Mouse (Mus musculus): ENCODE measurements around the gene Pithd1. TPM values are rescaled to one million over a fixed set of nuclear protein-coding genes. Genes with fewer than 3 reads are reported as not detected.

Gene Pithd1
- polyA plus RNA-seq, 1 experiment from 2014 or later: 58.3 TPM

- Histone ChIP-seq H3K4me2 (replicated peaks) (no peak overlapping the region), H3K27me3 (no peaks in the 10 kb centered on the region), H3K9ac (replicated peaks) (no peak overlapping the region), H3K9me3 (no peaks in the 10 kb centered on the region), H3K4me1 (no peaks in the 10 kb centered on the region), H3K36me3 (peaks cover 54% of the 10 kb centered on the region), H3K27ac (replicated peaks) (no peak overlapping the region), H3K4me3 (no peak overlapping the region)
- 89% methylated on average over 9 of the region's 9 CpGs for WGBS
- no peak for ATAC-seq (ENCODE audit: low FRiP score, low read depth)
Measured at GRCm38 (mm10) chr4:135955886-135956285, 31.2 kb downstream of the Pithd1 start.

DNA sequence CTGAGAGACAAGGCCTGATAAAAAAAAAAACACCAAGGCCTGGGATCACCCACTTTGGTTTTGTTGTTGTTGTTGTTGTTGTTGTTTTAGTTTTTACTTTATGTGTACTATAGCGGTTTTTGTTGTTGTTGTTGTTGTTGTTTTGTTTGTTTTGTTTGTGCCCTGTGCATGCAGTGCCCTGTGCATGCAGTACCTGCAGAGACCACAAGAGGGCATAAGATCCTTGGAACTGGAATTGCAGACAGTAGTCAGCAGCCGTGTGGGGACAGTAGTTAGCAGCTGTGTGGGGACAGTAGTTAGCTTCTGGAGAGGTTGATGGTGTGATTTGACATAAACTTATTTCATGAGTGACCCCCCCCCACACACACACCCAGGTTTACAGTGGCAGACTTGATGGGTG is 32.8 kb downstream of the Pithd1 start:
- H3K4me1 ChIP-seq: no peaks in the 10 kb centered on the region
- no peak overlapping the region for H3K4me3 ChIP-seq
- no peak overlapping the region for H3K4me2 ChIP-seq (replicated peaks)
- ATAC-seq (ENCODE audit: low FRiP score, low read depth): 0 out of 2 replicates have a peak, but pooled peaks have one; percentile 56
- H3K27ac ChIP-seq (replicated peaks): no peak overlapping the region
- H3K27me3 ChIP-seq: no peaks in the 10 kb centered on the region
- no peaks in the 10 kb centered on the region for H3K9me3 ChIP-seq
- WGBS: 12% methylated on average over 2 of the region's 2 CpGs
- no peak overlapping the region for H3K9ac ChIP-seq (replicated peaks)
- H3K36me3 ChIP-seq: peaks cover 51% of the 10 kb centered on the region

DNA sequence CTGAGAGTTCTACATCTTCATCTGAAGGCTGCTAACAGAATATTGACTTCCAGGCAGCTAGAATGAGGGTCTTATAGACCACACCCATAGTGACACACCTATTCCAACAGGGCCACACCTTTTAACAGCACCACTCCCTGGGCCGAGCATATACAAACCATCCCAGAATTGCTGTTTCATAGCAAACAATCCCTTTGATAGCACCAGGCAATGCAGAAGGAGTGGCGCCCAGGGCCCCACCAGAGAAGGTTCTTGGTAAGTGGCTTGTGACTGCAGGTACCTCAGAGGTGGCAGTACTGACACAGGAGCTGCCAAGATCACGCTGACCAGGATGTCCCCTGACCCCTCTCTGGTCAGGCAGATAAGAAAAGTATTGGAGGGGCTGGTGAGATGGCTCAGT is 33.9 kb downstream of the Pithd1 start:
- Histone ChIP-seq H3K4me3 (no peak overlapping the region), H3K4me1 (no peaks in the 10 kb centered on the region)
- WGBS: 93% methylated on average over 3 of the region's 3 CpGs

GRCm38 (mm10) chr4:135951505-135951904 is 35.6 kb downstream of the Pithd1 start:
- no peak for ATAC-seq (ENCODE audit: low FRiP score, low read depth)
- no peak overlapping the region for H3K9ac ChIP-seq (replicated peaks)
- no peak overlapping the region for H3K4me2 ChIP-seq (replicated peaks)
- H3K27ac ChIP-seq (replicated peaks): no peak overlapping the region
- 95% methylated on average over 3 of the region's 3 CpGs for WGBS
- H3K27me3 ChIP-seq: no peaks in the 10 kb centered on the region
- no peak overlapping the region for H3K4me3 ChIP-seq
- H3K36me3 ChIP-seq: peaks cover 31% of the 10 kb centered on the region
- no peaks in the 10 kb centered on the region for H3K9me3 ChIP-seq
- H3K4me1 ChIP-seq: peaks cover 5% of the 10 kb centered on the region

More for the DNA sequence above, 33.9 kb downstream of the Pithd1 start:
- ATAC-seq (ENCODE audit: low FRiP score, low read depth): no peak
- no peak overlapping the region for H3K27ac ChIP-seq (replicated peaks)
- H3K36me3 ChIP-seq: peaks cover 40% of the 10 kb centered on the region
- no peak overlapping the region for H3K4me2 ChIP-seq (replicated peaks)
- no peak overlapping the region for H3K9ac ChIP-seq (replicated peaks)
- H3K27me3 ChIP-seq: no peaks in the 10 kb centered on the region
- H3K9me3 ChIP-seq: no peaks in the 10 kb centered on the region

DNA sequence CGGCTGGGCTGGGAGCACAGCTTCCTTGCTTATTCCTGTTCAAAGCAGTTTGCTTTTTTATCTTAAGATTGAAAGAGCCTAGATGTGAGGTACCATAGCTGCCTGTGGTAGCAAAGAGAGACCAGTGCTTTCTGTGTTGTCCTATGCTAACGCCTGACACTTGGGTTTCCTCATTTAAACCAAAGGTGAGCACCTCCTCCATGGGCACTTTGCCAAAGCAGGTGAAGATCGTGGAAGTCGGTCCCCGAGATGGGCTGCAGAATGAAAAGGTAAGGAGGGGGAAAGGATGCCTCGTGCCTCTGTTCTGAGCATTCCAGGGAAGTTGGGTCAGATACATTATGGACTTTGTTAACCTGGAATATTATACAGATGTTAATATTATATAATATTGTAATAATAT is 36.7 kb downstream of the Pithd1 start:
- Histone ChIP-seq H3K9ac (replicated peaks) (no peak overlapping the region), H3K9me3 (no peaks in the 10 kb centered on the region), H3K4me2 (replicated peaks) (no peak overlapping the region), H3K36me3 (peaks cover 22% of the 10 kb centered on the region), H3K4me3 (no peak overlapping the region), H3K27me3 (no peaks in the 10 kb centered on the region), H3K4me1 (peaks cover 11% of the 10 kb centered on the region), H3K27ac (replicated peaks) (no peak overlapping the region)
- 91% methylated on average over 6 of the region's 6 CpGs for WGBS
- ATAC-seq (ENCODE audit: low FRiP score, low read depth): no peak

- no peaks in the 10 kb centered on the region for H3K27me3 ChIP-seq
- peaks cover 11% of the 10 kb centered on the region for H3K4me1 ChIP-seq
- no peaks in the 10 kb centered on the region for H3K9me3 ChIP-seq
- no peak for ATAC-seq (ENCODE audit: low FRiP score, low read depth)
- no peak overlapping the region for H3K4me3 ChIP-seq
- H3K9ac ChIP-seq (replicated peaks): no peak overlapping the region
- peaks cover 22% of the 10 kb centered on the region for H3K36me3 ChIP-seq
- no peak overlapping the region for H3K4me2 ChIP-seq (replicated peaks)
- no peak overlapping the region for H3K27ac ChIP-seq (replicated peaks)
- 77% methylated on average over 6 of the region's 6 CpGs for WGBS
Measured at GRCm38 (mm10) chr4:135949911-135950310, 37.2 kb downstream of the Pithd1 start.

DNA sequence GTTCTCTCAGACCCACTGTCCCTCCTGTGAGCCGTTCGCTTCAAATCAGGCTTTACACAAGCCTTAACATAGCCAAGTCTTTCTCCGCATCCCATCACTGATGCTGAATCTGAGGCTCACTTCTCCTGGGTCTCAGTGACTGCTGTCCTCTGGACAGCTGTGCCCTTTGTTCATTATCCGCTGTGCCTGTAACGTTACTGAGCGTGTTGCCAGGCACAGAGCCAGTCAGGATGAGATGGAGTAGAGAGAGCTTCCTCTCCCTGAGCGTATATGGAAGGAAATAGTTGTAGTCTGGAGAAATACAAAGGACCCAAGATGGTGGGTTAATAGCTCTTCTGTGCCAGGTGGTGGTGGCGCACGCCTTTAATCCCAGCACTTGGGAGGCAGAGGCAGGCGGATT is 37.6 kb downstream of the Pithd1 start:
- Histone ChIP-seq H3K27ac (replicated peaks) (no peak overlapping the region), H3K36me3 (peaks cover 22% of the 10 kb centered on the region), H3K4me1 (peaks cover 11% of the 10 kb centered on the region), H3K4me2 (replicated peaks) (no peak overlapping the region), H3K9ac (replicated peaks) (no peak overlapping the region), H3K9me3 (no peaks in the 10 kb centered on the region), H3K27me3 (no peaks in the 10 kb centered on the region), H3K4me3 (no peak overlapping the region)
- ATAC-seq (ENCODE audit: low FRiP score, low read depth): no peak
- 90% methylated on average over 10 of the region's 10 CpGs for WGBS

DNA sequence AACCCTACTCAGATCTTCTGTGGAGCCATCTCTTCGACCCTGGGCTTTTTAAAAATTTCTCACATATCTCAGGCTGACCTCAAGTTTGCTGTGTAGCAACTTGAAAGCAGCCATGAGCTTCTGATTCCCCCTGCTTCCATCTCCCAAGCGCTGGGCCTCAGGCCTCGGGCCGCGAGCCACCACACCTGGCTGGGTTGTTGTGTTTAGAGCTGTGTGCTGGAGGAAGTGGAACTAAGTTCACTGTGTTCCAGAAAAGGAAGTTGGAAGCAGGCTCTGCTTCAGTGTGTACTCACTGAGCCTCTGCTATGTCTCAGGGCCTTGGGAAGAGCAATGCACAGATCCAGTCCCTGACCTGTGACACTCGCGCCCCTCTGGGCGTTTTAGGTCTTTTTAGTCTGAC is 38.9 kb downstream of the Pithd1 start:
- no peaks in the 10 kb centered on the region for H3K27me3 ChIP-seq
- H3K9me3 ChIP-seq: no peaks in the 10 kb centered on the region
- H3K4me1 ChIP-seq: peaks cover 11% of the 10 kb centered on the region
- WGBS: 94% methylated on average over 8 of the region's 8 CpGs
- H3K36me3 ChIP-seq: peaks cover 20% of the 10 kb centered on the region
- no peak overlapping the region for H3K4me2 ChIP-seq (replicated peaks)
- H3K9ac ChIP-seq (replicated peaks): no peak overlapping the region
- H3K27ac ChIP-seq (replicated peaks): no peak overlapping the region
- H3K4me3 ChIP-seq: no peak overlapping the region
- no peak for ATAC-seq (ENCODE audit: low FRiP score, low read depth)

GRCm38 (mm10) chr4:135946659-135947301 is 40.3 kb downstream of the Pithd1 start:
- ATAC-seq (ENCODE audit: low FRiP score, low read depth): 0 out of 2 replicates have a peak, but pooled peaks have one; percentile 19
- H3K4me2 ChIP-seq (replicated peaks): peak overlapping the region; percentile 91

DNA sequence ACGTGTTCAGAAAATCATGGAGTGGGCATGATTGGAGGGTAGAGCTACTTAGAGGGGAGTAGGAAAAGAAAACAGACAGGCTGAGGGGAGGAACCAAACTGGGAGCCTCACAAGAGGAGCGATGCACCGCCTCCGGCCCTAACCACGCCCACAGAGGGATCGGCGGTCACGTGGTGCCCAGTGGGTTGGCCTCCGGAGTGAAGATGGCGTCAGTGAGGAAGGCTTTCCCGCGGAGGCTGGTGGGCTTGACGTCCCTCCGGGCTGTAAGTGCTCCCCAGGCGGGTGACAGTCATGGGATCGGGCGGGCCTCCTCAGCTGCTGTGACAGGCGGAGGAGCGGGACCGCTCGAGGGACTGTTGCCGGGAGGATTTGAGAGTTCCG is 40.8 kb downstream of the Pithd1 start, which contains the start of gene Hmgcl:
Hmgcl (plus strand) TSS at position 171 of the 381 bp plus-strand sequence.
- H3K4me2 ChIP-seq (replicated peaks): peak within 1 kb of the TSS; percentile 91
- peak within 1 kb of the TSS; percentile 66 for H3K9ac ChIP-seq (replicated peaks)
- peak; percentile 94 for ATAC-seq (ENCODE audit: low FRiP score, low read depth)
- no peaks in the 10 kb centered on the region for H3K27me3 ChIP-seq
- H3K4me1 ChIP-seq: peaks cover 11% of the 10 kb centered on the region
- no peaks in the 10 kb centered on the region for H3K9me3 ChIP-seq
- WGBS: under 1% methylated on average over 23 of the region's 23 CpGs
- peak within 1 kb of the TSS; percentile 70 for H3K4me3 ChIP-seq
- peak within 1 kb of the TSS; percentile 58 for H3K27ac ChIP-seq (replicated peaks)
- H3K36me3 ChIP-seq: peaks cover 6% of the 10 kb centered on the region

More at GRCm38 (mm10) chr4:135946659-135947301, 40.3 kb downstream of the Pithd1 start:
- 4% methylated on average over 28 of the region's 28 CpGs for WGBS
- Histone ChIP-seq H3K36me3 (peaks cover 10% of the 10 kb centered on the region), H3K27me3 (no peaks in the 10 kb centered on the region), H3K4me1 (peaks cover 11% of the 10 kb centered on the region), H3K27ac (replicated peaks) (peak overlapping the region; percentile 58), H3K4me3 (peak overlapping the region; percentile 70), H3K9me3 (no peaks in the 10 kb centered on the region), H3K9ac (replicated peaks) (peak overlapping the region; percentile 66)

DNA sequence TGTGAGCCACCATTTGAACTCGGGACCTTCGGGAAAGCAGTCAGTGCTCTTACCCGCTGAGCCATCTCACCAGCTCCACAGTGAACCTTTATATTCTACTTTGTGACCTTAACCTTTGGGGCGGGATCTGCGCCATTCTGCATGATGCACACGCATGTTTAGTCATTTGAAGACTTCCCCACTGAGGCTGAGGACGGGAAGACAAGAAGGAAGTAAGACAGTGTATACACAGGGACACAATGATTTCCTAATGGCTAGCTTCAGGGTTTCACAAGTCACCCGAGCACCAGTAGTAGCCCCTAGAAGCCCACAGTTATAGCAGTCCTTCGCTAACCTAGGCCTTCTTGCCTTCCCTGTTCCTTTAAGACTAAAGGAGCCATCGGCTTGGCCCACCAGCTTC is 41.4 kb downstream of the Pithd1 start:
- Histone ChIP-seq H3K9me3 (no peaks in the 10 kb centered on the region), H3K4me3 (peak overlapping the region; percentile 70), H3K27me3 (no peaks in the 10 kb centered on the region), H3K9ac (replicated peaks) (peak overlapping the region; percentile 66; the same call in 1 of the 2 replicates), H3K36me3 (peaks cover 7% of the 10 kb centered on the region), H3K27ac (replicated peaks) (peak overlapping the region; percentile 11), H3K4me1 (peaks cover 11% of the 10 kb centered on the region), H3K4me2 (replicated peaks) (peak overlapping the region; percentile 91)
- 81% methylated on average over 10 of the region's 10 CpGs for WGBS
- peak; percentile 10; the same call in 1 of the 2 replicates for ATAC-seq (ENCODE audit: low FRiP score, low read depth)

- WGBS: 68% methylated on average over 4 of the region's 4 CpGs
Measured at GRCm38 (mm10) chr4:135943389-135943788, 43.7 kb downstream of the Pithd1 start.

More at GRCm38 (mm10) chr4:135943389-135943788, 43.7 kb downstream of the Pithd1 start:
- Histone ChIP-seq H3K27me3 (no peaks in the 10 kb centered on the region), H3K9ac (replicated peaks) (no peak overlapping the region), H3K4me1 (peaks cover 11% of the 10 kb centered on the region), H3K9me3 (no peaks in the 10 kb centered on the region), H3K4me3 (no peak overlapping the region), H3K4me2 (replicated peaks) (no peak overlapping the region), H3K27ac (replicated peaks) (no peak overlapping the region), H3K36me3 (peaks cover 25% of the 10 kb centered on the region)
- ATAC-seq (ENCODE audit: low FRiP score, low read depth): no peak
